Mouse (Mus musculus): Measurements from ENCODE around the gene Ly6g5c. TPM values are rescaled to one million over a fixed set of nuclear protein-coding genes. Genes with fewer than 3 reads are reported as not detected.

The Ly6g5c gene
- total and polyA plus RNA-seq, 2 experiments from 2014 or later: not detected

DNA sequence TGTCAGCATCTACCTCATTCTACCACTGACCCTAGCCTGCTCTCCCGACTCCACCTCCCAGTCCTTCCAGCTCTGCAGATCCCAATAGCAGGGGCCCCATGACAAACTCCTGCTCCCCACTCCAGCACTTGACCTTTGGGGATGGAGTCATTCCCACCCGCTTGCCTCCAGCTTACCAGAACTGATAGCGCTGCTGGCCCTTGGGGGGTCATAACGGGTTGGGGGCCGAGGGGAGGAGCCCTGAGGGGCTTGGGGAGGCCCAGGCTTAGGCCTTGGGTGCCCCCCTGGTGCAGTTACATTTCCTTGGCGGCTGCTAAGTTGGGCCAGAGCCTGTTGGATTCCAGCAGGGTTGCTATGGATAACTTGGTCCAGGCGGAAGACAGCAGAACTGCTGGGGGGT, 46.5 kb downstream of the Ly6g5c start:
- 71% methylated on average over 7 of the region's 7 CpGs for WGBS
- Histone ChIP-seq H3K4me2 (ENCODE audit: low read depth, low read length, poor library complexity, severe bottlenecking) (no peak overlapping the region), H3K9me3 (ENCODE audit: low read length) (no peaks in the 10 kb centered on the region), H3K27me3 (ENCODE audit: insufficient read depth, low read length) (no peaks in the 10 kb centered on the region), H3K36me3 (ENCODE audit: insufficient read depth, low read length) (peaks cover 93% of the 10 kb centered on the region), H3K9ac (replicated peaks; ENCODE audit: low read length, poor library complexity, severe bottlenecking) (no peak overlapping the region), H3K4me3 (ENCODE audit: low read depth, low read length) (no peak overlapping the region), H3K4me1 (ENCODE audit: insufficient read depth, low read length) (no peaks in the 10 kb centered on the region), H3K27ac (ENCODE audit: low read depth, low read length) (no peak overlapping the region)
- ATAC-seq (ENCODE audit: low FRiP score) (no peak), DNase-seq (ENCODE audit: low spot score) (no peak)
- no peak for TF ChIP-seq CTCF (IDR thresholded peaks at IDR 0.05)

DNA sequence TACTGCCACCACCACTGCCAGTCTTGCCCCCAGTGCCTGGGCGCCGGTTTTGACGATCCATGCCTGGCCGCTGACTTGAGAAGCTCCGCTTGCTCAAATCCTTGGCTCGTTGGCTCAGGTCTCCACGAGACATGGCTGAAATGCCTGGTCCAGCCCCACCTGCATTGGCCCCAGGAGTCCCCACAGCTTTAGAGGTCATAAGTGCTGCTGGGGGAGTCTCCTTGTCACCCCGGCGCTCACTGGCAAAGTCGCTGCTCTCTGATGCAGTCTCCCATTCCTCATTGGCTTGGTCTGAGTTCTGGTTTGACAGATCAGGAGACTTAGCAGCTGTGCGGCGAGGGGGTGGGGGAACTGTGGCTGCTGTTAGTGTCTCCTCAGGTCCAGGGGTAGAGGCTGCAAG, 47.4 kb downstream of the Ly6g5c start:
- DNase-seq (ENCODE audit: low spot score): no peak
- TF ChIP-seq CTCF (IDR thresholded peaks at IDR 0.05): no peak

DNA sequence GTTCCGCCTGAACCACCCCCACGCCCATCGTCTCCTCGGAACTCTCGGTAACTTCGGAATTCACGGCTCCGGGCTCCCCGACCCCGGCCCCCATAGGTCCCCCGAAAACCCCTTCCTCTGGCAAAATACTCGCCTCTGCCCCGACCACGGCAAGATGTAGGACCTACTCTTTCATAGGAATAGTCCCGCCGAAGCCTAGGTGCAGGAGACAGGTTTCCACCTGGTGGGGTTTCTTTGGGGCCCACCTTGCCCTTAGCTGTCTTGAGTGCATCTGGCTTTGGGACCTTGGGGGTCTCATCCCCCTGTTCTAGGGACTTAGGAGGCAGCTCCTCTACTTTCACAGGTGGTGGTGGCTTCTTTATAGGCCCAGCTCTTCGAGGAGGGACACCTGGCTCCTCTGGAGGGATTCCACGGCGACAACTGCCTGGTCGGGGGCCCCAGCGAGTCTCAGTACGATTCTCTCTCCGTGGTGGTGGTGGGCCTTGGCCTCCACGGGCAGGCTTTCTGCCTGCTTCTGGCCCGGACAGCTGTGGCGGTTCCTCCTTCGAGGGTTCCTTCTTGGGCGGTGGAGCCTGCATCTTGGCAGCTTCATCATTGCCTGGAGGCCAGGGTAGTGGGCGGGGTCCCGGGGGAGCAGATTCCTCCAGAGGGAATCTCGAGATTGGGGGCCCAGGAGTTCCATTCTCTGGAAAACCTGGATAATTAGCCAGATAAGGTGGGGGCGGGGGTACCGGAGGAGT, 48.6 kb downstream of the Ly6g5c start:
- DNase-seq (ENCODE audit: low spot score) (no peak), ATAC-seq (ENCODE audit: low FRiP score) (no peak)
- Histone ChIP-seq H3K4me1 (ENCODE audit: insufficient read depth, low read length) (no peaks in the 10 kb centered on the region), H3K4me3 (ENCODE audit: low read depth, low read length) (no peak overlapping the region), H3K36me3 (ENCODE audit: insufficient read depth, low read length) (peaks cover 97% of the 10 kb centered on the region), H3K9ac (replicated peaks; ENCODE audit: low read length, poor library complexity, severe bottlenecking) (no peak overlapping the region), H3K4me2 (ENCODE audit: low read depth, low read length, poor library complexity, severe bottlenecking) (no peak overlapping the region), H3K27me3 (ENCODE audit: insufficient read depth, low read length) (no peaks in the 10 kb centered on the region), H3K27ac (ENCODE audit: low read depth, low read length) (no peak overlapping the region), H3K9me3 (ENCODE audit: low read length) (no peaks in the 10 kb centered on the region)
- TF ChIP-seq CTCF (IDR thresholded peaks at IDR 0.05): no peak
- WGBS: 91% methylated on average over 33 of the region's 33 CpGs

More for the DNA sequence above, 47.4 kb downstream of the Ly6g5c start:
- Histone ChIP-seq H3K27me3 (ENCODE audit: insufficient read depth, low read length) (no peaks in the 10 kb centered on the region), H3K4me2 (ENCODE audit: low read depth, low read length, poor library complexity, severe bottlenecking) (no peak overlapping the region), H3K4me1 (ENCODE audit: insufficient read depth, low read length) (no peaks in the 10 kb centered on the region), H3K9ac (replicated peaks; ENCODE audit: low read length, poor library complexity, severe bottlenecking) (no peak overlapping the region), H3K4me3 (ENCODE audit: low read depth, low read length) (no peak overlapping the region), H3K36me3 (ENCODE audit: insufficient read depth, low read length) (peaks cover 93% of the 10 kb centered on the region), H3K9me3 (ENCODE audit: low read length) (no peaks in the 10 kb centered on the region), H3K27ac (ENCODE audit: low read depth, low read length) (no peak overlapping the region)
- ATAC-seq (ENCODE audit: low FRiP score): no peak
- WGBS: 93% methylated on average over 12 of the region's 12 CpGs

DNA sequence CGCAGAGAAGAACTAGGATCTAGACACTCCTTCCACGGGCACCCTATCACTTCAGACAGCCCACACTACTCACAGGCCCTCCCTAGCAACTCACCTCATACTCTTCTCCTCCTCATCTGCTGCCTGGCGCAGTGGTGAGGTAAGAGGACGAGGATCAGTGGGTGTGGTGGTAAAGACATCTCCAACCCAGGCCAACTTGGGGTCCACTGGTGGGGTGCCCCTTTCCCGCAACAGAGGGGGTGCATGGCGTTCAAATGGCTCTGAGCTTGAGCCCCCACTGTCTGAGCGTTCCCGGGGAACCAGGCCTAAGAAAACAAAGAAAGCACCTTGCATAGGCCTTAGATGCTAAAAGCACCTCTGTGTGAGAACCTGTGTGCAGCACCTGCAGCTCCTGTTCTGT, 49.2 kb downstream of the Ly6g5c start:
- no peak for TF ChIP-seq CTCF (IDR thresholded peaks at IDR 0.05)
- no peak for ATAC-seq (ENCODE audit: low FRiP score)
- no peak overlapping the region for H3K27ac ChIP-seq (ENCODE audit: low read depth, low read length)

DNA sequence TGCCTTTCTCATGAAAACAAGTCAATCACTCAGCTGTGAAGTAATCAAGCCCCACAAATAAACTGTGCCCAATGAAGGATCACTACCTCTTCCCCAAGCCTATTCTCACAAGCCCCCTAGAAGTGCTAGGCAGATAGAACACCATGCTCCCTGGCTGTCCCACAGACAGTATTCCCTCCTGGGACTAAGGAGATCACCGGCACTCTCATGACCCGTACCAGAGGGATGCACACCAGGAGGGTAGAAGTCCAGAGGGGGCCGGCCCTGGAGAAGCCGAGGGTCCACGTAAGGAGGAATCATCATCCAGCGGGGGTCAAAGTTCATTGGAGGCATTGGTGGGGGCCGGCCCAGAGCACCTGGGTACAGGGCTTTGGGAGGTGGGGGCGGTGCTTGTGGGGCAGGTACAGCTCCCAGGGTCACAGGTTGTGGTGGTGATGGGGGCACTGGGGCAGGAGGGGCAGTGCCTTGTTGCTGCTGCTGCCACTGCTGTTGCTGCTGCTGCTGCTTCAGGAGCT, 49.6 kb downstream of the Ly6g5c start:
- no peak for DNase-seq (ENCODE audit: low spot score)
- Histone ChIP-seq H3K36me3 (ENCODE audit: insufficient read depth, low read length) (peaks cover 94% of the 10 kb centered on the region), H3K27me3 (ENCODE audit: insufficient read depth, low read length) (no peaks in the 10 kb centered on the region), H3K27ac (ENCODE audit: low read depth, low read length) (no peak overlapping the region), H3K9ac (replicated peaks; ENCODE audit: low read length, poor library complexity, severe bottlenecking) (no peak overlapping the region), H3K4me2 (ENCODE audit: low read depth, low read length, poor library complexity, severe bottlenecking) (no peak overlapping the region), H3K9me3 (ENCODE audit: low read length) (no peaks in the 10 kb centered on the region), H3K4me1 (ENCODE audit: insufficient read depth, low read length) (peaks cover 5% of the 10 kb centered on the region; the same call in 1 of the 2 replicates), H3K4me3 (ENCODE audit: low read depth, low read length) (no peak overlapping the region)
- 91% methylated on average over 8 of the region's 8 CpGs for WGBS
- no peak for TF ChIP-seq CTCF (IDR thresholded peaks at IDR 0.05)
- ATAC-seq (ENCODE audit: low FRiP score): no peak

More for the DNA sequence above, 49.2 kb downstream of the Ly6g5c start:
- no peak overlapping the region for H3K4me2 ChIP-seq (ENCODE audit: low read depth, low read length, poor library complexity, severe bottlenecking)
- H3K9ac ChIP-seq (replicated peaks; ENCODE audit: low read length, poor library complexity, severe bottlenecking): no peak overlapping the region
- H3K4me3 ChIP-seq (ENCODE audit: low read depth, low read length): no peak overlapping the region
- no peak for DNase-seq (ENCODE audit: low spot score)
- WGBS: 94% methylated on average over 8 of the region's 8 CpGs
- peaks cover 99% of the 10 kb centered on the region for H3K36me3 ChIP-seq (ENCODE audit: insufficient read depth, low read length)
- peaks cover 3% of the 10 kb centered on the region; the same call in 1 of the 2 replicates for H3K4me1 ChIP-seq (ENCODE audit: insufficient read depth, low read length)
- H3K27me3 ChIP-seq (ENCODE audit: insufficient read depth, low read length): no peaks in the 10 kb centered on the region
- no peaks in the 10 kb centered on the region for H3K9me3 ChIP-seq (ENCODE audit: low read length)

DNA sequence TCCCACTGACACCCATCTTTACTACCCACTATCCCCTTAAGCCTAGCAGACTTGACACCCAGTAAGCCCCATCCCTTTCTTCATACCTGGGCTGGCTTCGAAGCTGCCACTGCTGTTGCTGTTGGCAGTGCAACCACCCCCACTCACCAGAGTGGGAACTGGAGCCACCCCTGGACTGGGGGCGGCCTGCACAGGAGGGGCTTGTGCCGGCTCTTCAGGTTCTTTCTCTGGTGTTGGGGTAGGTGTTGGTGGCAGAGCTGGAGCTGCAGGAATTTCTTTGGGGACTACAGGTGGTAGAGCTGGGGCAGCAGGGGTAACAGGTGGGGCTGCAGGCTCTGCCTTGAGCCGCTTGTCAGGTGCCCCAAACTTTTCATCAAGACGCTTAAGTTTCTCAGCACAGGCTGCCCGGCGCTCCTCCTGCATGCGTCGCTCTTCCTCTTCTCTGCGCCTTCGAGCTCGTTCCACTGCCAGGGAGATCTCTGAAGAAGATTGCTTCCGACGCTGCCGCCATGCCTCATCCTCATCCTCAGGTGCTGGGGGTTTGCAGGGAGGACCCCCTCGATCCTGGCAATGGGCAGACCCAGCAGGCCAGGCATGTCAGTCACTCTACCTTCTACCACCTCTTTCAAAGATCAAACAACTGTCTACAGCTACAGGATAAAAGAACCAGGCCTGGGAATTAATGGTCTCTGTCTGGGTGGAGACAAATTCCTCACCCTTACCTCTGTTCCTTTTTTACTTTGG, 50.9 kb downstream of the Ly6g5c start:
- Histone ChIP-seq H3K4me2 (ENCODE audit: low read depth, low read length, poor library complexity, severe bottlenecking) (no peak overlapping the region), H3K27ac (ENCODE audit: low read depth, low read length) (no peak overlapping the region), H3K27me3 (ENCODE audit: insufficient read depth, low read length) (no peaks in the 10 kb centered on the region), H3K4me3 (ENCODE audit: low read depth, low read length) (no peak overlapping the region), H3K36me3 (ENCODE audit: insufficient read depth, low read length) (peaks cover 81% of the 10 kb centered on the region), H3K9ac (replicated peaks; ENCODE audit: low read length, poor library complexity, severe bottlenecking) (no peak overlapping the region), H3K9me3 (ENCODE audit: low read length) (no peaks in the 10 kb centered on the region), H3K4me1 (ENCODE audit: insufficient read depth, low read length) (peaks cover 8% of the 10 kb centered on the region; the same call in 1 of the 2 replicates)
- no peak for DNase-seq (ENCODE audit: low spot score)
- 95% methylated on average over 16 of the region's 16 CpGs for WGBS
- no peak for ATAC-seq (ENCODE audit: low FRiP score)
- no peak for TF ChIP-seq CTCF (IDR thresholded peaks at IDR 0.05)

All from midbrain, postnatal 0 days (tissue).